Mouse (Mus musculus): ENCODE results near the gene Nppc.

- TF ChIP-seq POLR2A (IDR thresholded peaks at IDR 0.05; ENCODE audit: low read depth, low read length) = no peak
- TF ChIP-seq CTCF (IDR thresholded peaks at IDR 0.05; ENCODE audit: borderline replicate concordance, insufficient read depth, low read length) = no peak
These were observed 29.2 kb upstream of the Nppc start for GRCm38 (mm10) chr1:86699346-86700136.

Data from embryonic fibroblast, embryonic 13.5 days (primary cell).